Comparison of ENCODE assay signal across 9 mouse cellular contexts in genomic region chr8:104394801-104395702, GRCm38 (mm10). TPM values are rescaled to one million over a fixed set of nuclear protein-coding genes. Genes with fewer than 3 reads are reported as not detected.
A peak's percentile ranks its signal among the peaks of the same experiment; 100 is the strongest.
DNase-seq lines count a peak whose midpoint lies in the region; ATAC-seq lines count a peak whose summit lies in the region.
"Had no signal": no experiment of that assay in that cellular context is flagged by ENCODE, and none has a peak within 500 bp of the region (broad histone marks: within the 10 kb centered on the region; RNA-seq: fewer than 3 reads in every experiment).

No protein-coding gene starts in this region.

- peak; percentile 69 for DNase-seq in limb, embryonic 10.5 days (ENCODE audit: low spot score)
- DNase-seq in right cerebral cortex, postnatal 4 days = peak; percentile 47

- H3K9me3 ChIP-seq in erythroblast, embryonic 14.5 days (ENCODE audit: control insufficient read depth, low read length) = no peaks in the 10 kb centered on the region
- H3K9me3 ChIP-seq in forebrain, embryonic 13.5 days (replicated peaks) = peaks cover 5% of the 10 kb centered on the region; the same call in 1 of the 2 replicates
- peaks cover 3% of the 10 kb centered on the region; the same call in 1 of the 2 replicates for H3K9me3 ChIP-seq in hindbrain, embryonic 16.5 days (ENCODE audit: control insufficient read depth, low read length)
- no peaks in the 10 kb centered on the region for H3K9me3 ChIP-seq in limb, embryonic 10.5 days (replicated peaks)

- peak overlapping the region; percentile 90 for H3K9ac ChIP-seq in forebrain, embryonic 13.5 days
- H3K9ac ChIP-seq in hindbrain, embryonic 16.5 days (ENCODE audit: low read depth, low read length) = peak overlapping the region; percentile 97

- no peaks in the 10 kb centered on the region for H3K36me3 ChIP-seq in erythroblast, embryonic 14.5 days (ENCODE audit: control insufficient read depth)
- H3K36me3 ChIP-seq in forebrain, embryonic 13.5 days (ENCODE audit: poor library complexity, severe bottlenecking) = no peaks in the 10 kb centered on the region
- no peaks in the 10 kb centered on the region for H3K36me3 ChIP-seq in hindbrain, embryonic 16.5 days (ENCODE audit: control insufficient read depth, insufficient read depth, low read length)
- H3K36me3 ChIP-seq in limb, embryonic 10.5 days = peaks cover 2% of the 10 kb centered on the region; the same call in 1 of the 2 replicates
- H3K36me3 ChIP-seq: G1E had no signal

- H3K4me1 ChIP-seq in erythroblast, embryonic 14.5 days (ENCODE audit: control insufficient read depth) = peaks cover 13% of the 10 kb centered on the region
- peaks cover 4% of the 10 kb centered on the region for H3K4me1 ChIP-seq in brown adipose tissue, adult 24 weeks (ENCODE audit: control insufficient read depth, insufficient read depth, insufficient read length, low read length)
- peaks cover 17% of the 10 kb centered on the region for H3K4me1 ChIP-seq in forebrain, embryonic 13.5 days
- H3K4me1 ChIP-seq in hindbrain, embryonic 16.5 days (ENCODE audit: control insufficient read depth, insufficient read depth, low read depth, low read length) = peaks cover 14% of the 10 kb centered on the region
- H3K4me1 ChIP-seq in limb, embryonic 10.5 days = peaks cover 28% of the 10 kb centered on the region

- peak overlapping the region; percentile 64 for H3K4me3 ChIP-seq in erythroblast, embryonic 14.5 days (replicated peaks)
- H3K4me3 ChIP-seq in brown adipose tissue, adult 24 weeks (ENCODE audit: insufficient read depth, low read depth, low read length) = peak overlapping the region; percentile 97
- H3K4me3 ChIP-seq in forebrain, embryonic 13.5 days = peak overlapping the region; percentile 83
- H3K4me3 ChIP-seq in hindbrain, embryonic 16.5 days (ENCODE audit: low read length) = peak overlapping the region; percentile 96
- peak overlapping the region; percentile 91 for H3K4me3 ChIP-seq in limb, embryonic 10.5 days

- H3K27me3 ChIP-seq in erythroblast, embryonic 14.5 days (ENCODE audit: control insufficient read depth) = peaks cover 34% of the 10 kb centered on the region
- H3K27me3 ChIP-seq in forebrain, embryonic 13.5 days = no peaks in the 10 kb centered on the region
- H3K27me3 ChIP-seq in hindbrain, embryonic 16.5 days (replicated peaks; ENCODE audit: control insufficient read depth, insufficient read depth, low read length) = no peaks in the 10 kb centered on the region
- H3K27me3 ChIP-seq in limb, embryonic 10.5 days (ENCODE audit: low read depth, poor library complexity, severe bottlenecking) = no peaks in the 10 kb centered on the region

- peak overlapping the region; percentile 79 for H3K27ac ChIP-seq in brown adipose tissue, adult 24 weeks (replicated peaks; ENCODE audit: low read depth, low read length)
- H3K27ac ChIP-seq in forebrain, embryonic 13.5 days = peak overlapping the region; percentile 73
- peak overlapping the region; percentile 86 for H3K27ac ChIP-seq in hindbrain, embryonic 16.5 days (ENCODE audit: low read depth, low read length)
- H3K27ac ChIP-seq in limb, embryonic 10.5 days = peak overlapping the region; percentile 94

- under 1% methylated on average over 62 of the region's 82 CpGs for WGBS in forebrain, embryonic 13.5 days
- 0% methylated on average over 41 of the region's 82 CpGs for WGBS in hindbrain, embryonic 16.5 days
- under 1% methylated on average over 80 of the region's 82 CpGs for WGBS in limb, embryonic 10.5 days

- H3K4me2 ChIP-seq in forebrain, embryonic 13.5 days = peak overlapping the region; percentile 96
- peak overlapping the region; percentile 86 for H3K4me2 ChIP-seq in hindbrain, embryonic 16.5 days (ENCODE audit: low read length)

- ATAC-seq in erythroblast, adult 5-6 weeks (replicated peaks; ENCODE audit: low FRiP score, poor library complexity, severe bottlenecking) = no peak
- peak; percentile 79 for ATAC-seq in forebrain, embryonic 13.5 days
- peak; percentile 78 for ATAC-seq in hindbrain, embryonic 16.5 days
- peak; percentile 48 for ATAC-seq in megakaryocyte-erythroid progenitor cell, adult 5-6 weeks (replicated peaks; ENCODE audit: low FRiP score, low TSS enrichment, poor library complexity, severe bottlenecking)

RNA-seq across cellular contexts. Expression of gene Cmtm4, which starts 0.6 kb away (rescaled TPM):
- 0.01 and 0.02 TPM in 2 replicates for polyA plus RNA-seq in erythroblast, embryonic 14.5 days (2012)
- total RNA-seq in erythroblast, adult 5-6 weeks (2015; ENCODE audit: low replicate concordance) = 0.96 and 1.0 TPM in 2 replicates
- total RNA-seq in erythroblast, adult 5-6 weeks (2017; ENCODE audit: low replicate concordance) = 0.51 and 0.70 TPM in 2 replicates
- polyA plus RNA-seq in brown adipose tissue, adult 24 weeks (2012; ENCODE audit: insufficient read depth, insufficient read length, missing spikeins) = 21.5 and 32.4 TPM in 2 replicates
- 2.6 TPM in 2 replicates for polyA plus RNA-seq in forebrain, embryonic 13.5 days (2015; fragmentation: Nextera tagmentation; extraction: Ambion mirVana)
- 3.0 TPM in 2 replicates for polyA plus RNA-seq in hindbrain, embryonic 16.5 days (2015; fragmentation: Nextera tagmentation; extraction: Ambion mirVana)
- polyA plus RNA-seq in limb, embryonic 10.5 days (2016; fragmentation: Nextera tagmentation; extraction: Ambion mirVana) = 1.8 and 2.3 TPM in 2 replicates
- total RNA-seq in megakaryocyte-erythroid progenitor cell, adult 5-6 weeks (2014; fragmentation: Nextera tagmentation) = 0.32 and 1.2 TPM in 2 replicates
- 1.1 and 1.7 TPM in 2 replicates for total RNA-seq in megakaryocyte-erythroid progenitor cell, adult 5-6 weeks (2017)
- polyA plus RNA-seq: G1E had no signal

RNA-seq across cellular contexts. Expression of gene Dync1li2, which starts 47.8 kb away (rescaled TPM):
- polyA plus RNA-seq in erythroblast, embryonic 14.5 days (2012) = 1.1 and 1.4 TPM in 2 replicates
- 22.8 and 30.4 TPM in 2 replicates for total RNA-seq in erythroblast, adult 5-6 weeks (2015; ENCODE audit: low replicate concordance)
- total RNA-seq in erythroblast, adult 5-6 weeks (2017; ENCODE audit: low replicate concordance) = 48.3 and 63.4 TPM in 2 replicates
- 29.1 and 29.3 TPM in 2 replicates for polyA plus RNA-seq in brown adipose tissue, adult 24 weeks (2012; ENCODE audit: insufficient read depth, insufficient read length, missing spikeins)
- 108 and 109 TPM in 2 replicates for polyA plus RNA-seq in forebrain, embryonic 13.5 days (2015; fragmentation: Nextera tagmentation; extraction: Ambion mirVana)
- 97.9 and 112 TPM in 2 replicates for polyA plus RNA-seq in hindbrain, embryonic 16.5 days (2015; fragmentation: Nextera tagmentation; extraction: Ambion mirVana)
- polyA plus RNA-seq in limb, embryonic 10.5 days (2016; fragmentation: Nextera tagmentation; extraction: Ambion mirVana) = 58.6 and 69.9 TPM in 2 replicates
- 25.5 and 35.1 TPM in 2 replicates for total RNA-seq in megakaryocyte-erythroid progenitor cell, adult 5-6 weeks (2014; fragmentation: Nextera tagmentation)
- total RNA-seq in megakaryocyte-erythroid progenitor cell, adult 5-6 weeks (2017) = 53.1 and 61.4 TPM in 2 replicates

RNA-seq across cellular contexts. Expression of gene Cmtm3, which starts 55.8 kb away (rescaled TPM):
- polyA plus RNA-seq in erythroblast, embryonic 14.5 days (2012) = 0.26 and 0.44 TPM in 2 replicates
- 8.6 and 14.0 TPM in 2 replicates for total RNA-seq in erythroblast, adult 5-6 weeks (2015; ENCODE audit: low replicate concordance)
- total RNA-seq in erythroblast, adult 5-6 weeks (2017; ENCODE audit: low replicate concordance) = 1.5 and 3.3 TPM in 2 replicates
- 12.1 and 15.1 TPM in 2 replicates for polyA plus RNA-seq in brown adipose tissue, adult 24 weeks (2012; ENCODE audit: insufficient read depth, insufficient read length, missing spikeins)
- 31.6 and 36.1 TPM in 2 replicates for polyA plus RNA-seq in forebrain, embryonic 13.5 days (2015; fragmentation: Nextera tagmentation; extraction: Ambion mirVana)
- 44.2 and 47.2 TPM in 2 replicates for polyA plus RNA-seq in hindbrain, embryonic 16.5 days (2015; fragmentation: Nextera tagmentation; extraction: Ambion mirVana)
- polyA plus RNA-seq in limb, embryonic 10.5 days (2016; fragmentation: Nextera tagmentation; extraction: Ambion mirVana) = 63.2 and 65.4 TPM in 2 replicates
- total RNA-seq in megakaryocyte-erythroid progenitor cell, adult 5-6 weeks (2014; fragmentation: Nextera tagmentation) = 4.9 and 5.8 TPM in 2 replicates
- 1.4 and 7.3 TPM in 2 replicates for total RNA-seq in megakaryocyte-erythroid progenitor cell, adult 5-6 weeks (2017)

Comparison
In these comparisons a context has a peak if more than half of its experiments do, and no peak if none do; other contexts are left out.
1. RNA of gene Dync1li2, which starts 47.8 kb away (polyA plus RNA-seq): 108 to 109 TPM in forebrain, embryonic 13.5 days, 97.9 to 112 TPM in hindbrain, embryonic 16.5 days, 58.6 to 69.9 TPM in limb, embryonic 10.5 days and 29.1 to 29.3 TPM in brown adipose tissue, adult 24 weeks; 1.1 to 1.4 TPM in erythroblast, embryonic 14.5 days; every median in the first group is over 10 times any median in the second.
2. Peak in every context shown above with its lines, with median percentiles within 50 percentile points of each other: H3K4me3 ChIP-seq and H3K27ac ChIP-seq.